Mouse (Mus musculus) central nervous system, embryonic 18 days (tissue): Measurements from ENCODE around the gene Zfp526. TPM values are rescaled to one million over a fixed set of nuclear protein-coding genes. Genes with fewer than 3 reads are reported as not detected.

Source experiments
- polyA plus RNA-seq: library from polyadenylated mRNA; depleted of rRNA; stranded (reverse); fragments of >200 nt; gene quantifications from 2 replicates; pipeline ENCODE4 v1.2.3, GENCODE M21; 2012; rRNA removed

Gene Zfp526
- polyA plus RNA-seq = 5.3 and 5.7 TPM in 2 replicates

GRCm38 (mm10) chr7:25221102-25221883, at the start of gene Zfp526:
Gene Zfp526, plus strand, starts transcription at chr7:25221425.

GRCm38 (mm10) chr7:25179606-25180161, 41.5 kb upstream of the Zfp526 start, which contains the start of gene Pou2f2:
Gene Pou2f2, minus strand, starts transcription at chr7:25179726.

GRCm38 (mm10) chr7:25220457-25221101, 646 bp upstream of the Zfp526 start, which contains the start of gene Dedd2:
Gene Dedd2, minus strand, starts transcription at chr7:25220615.

GRCm38 (mm10) chr7:25237249-25238014, 16.2 kb downstream of the Zfp526 start, which contains the start of gene Gsk3a:
Gene Gsk3a, minus strand, starts transcription at chr7:25237851.

GRCm38 (mm10) chr7:25250141-25250972, 29.1 kb downstream of the Zfp526 start, which contains the start of gene Erf:
Gene Erf, minus strand, starts transcription at chr7:25250761.

GRCm38 (mm10) chr7:25267301-25267750, 46.1 kb downstream of the Zfp526 start, which contains the start of gene Cic:
Gene Cic, plus strand, starts transcription at chr7:25267704.

Other genes with a start within 250 kb of the Zfp526 start
- gene Rabac1, start 248.7 kb upstream of the Zfp526 start, polyA plus RNA-seq = 307 and 326 TPM in 2 replicates
- 279 and 320 TPM in 2 replicates for gene Atp1a3, start 215.5 kb upstream of the Zfp526 start, polyA plus RNA-seq
- gene Grik5, start 149.1 kb upstream of the Zfp526 start, polyA plus RNA-seq = 126 and 160 TPM in 2 replicates
- 24.6 and 28.2 TPM in 2 replicates for gene Zfp574, start 148.9 kb upstream of the Zfp526 start, polyA plus RNA-seq
- 20.9 and 25.9 TPM in 2 replicates for gene Pou2f2, start 41.7 kb upstream of the Zfp526 start, polyA plus RNA-seq
- gene Dedd2, start 810 bp upstream of the Zfp526 start, polyA plus RNA-seq = 15.9 and 16.5 TPM in 2 replicates
- gene Gsk3a, start 16.4 kb downstream of the Zfp526 start, polyA plus RNA-seq = 220 and 234 TPM in 2 replicates
- 16.3 and 17.6 TPM in 2 replicates for gene Erf, start 29.3 kb downstream of the Zfp526 start, polyA plus RNA-seq
- gene Cic, start 46.3 kb downstream of the Zfp526 start, polyA plus RNA-seq = 83.3 and 94.7 TPM in 2 replicates
- 600 and 603 TPM in 2 replicates for gene Pafah1b3, start 76.6 kb downstream of the Zfp526 start, polyA plus RNA-seq
- 2.4 and 3.0 TPM in 2 replicates for gene Prr19, start 80.0 kb downstream of the Zfp526 start, polyA plus RNA-seq
- gene Tmem145, start 84.7 kb downstream of the Zfp526 start, polyA plus RNA-seq = 157 and 163 TPM in 2 replicates
- 45.8 and 48.9 TPM in 2 replicates for gene Megf8, start 95.7 kb downstream of the Zfp526 start, polyA plus RNA-seq
- 24.7 TPM in 1 of 2 replicates, not detected in the other for gene Cnfn, start 148.3 kb downstream of the Zfp526 start, polyA plus RNA-seq
- gene Lipe, start 177.3 kb downstream of the Zfp526 start, polyA plus RNA-seq = 8.9 and 11.3 TPM in 2 replicates
- 0.15 and 0.22 TPM in 2 replicates for gene Cxcl17, start 191.5 kb downstream of the Zfp526 start, polyA plus RNA-seq